Mouse (Mus musculus): ENCODE measurements at regions not wholly inside any gene's neighbourhood (a gene's known extent, or its start where the extent isn't known, plus 50 kb on each side); places are given as distances from the start of the nearest gene placed in this dataset.
"Not testable (repeated sequence)": the region's sequence is repeated elsewhere in the genome, so short reads cannot be mapped to it uniquely, and the experiment has no call there.

DNA sequence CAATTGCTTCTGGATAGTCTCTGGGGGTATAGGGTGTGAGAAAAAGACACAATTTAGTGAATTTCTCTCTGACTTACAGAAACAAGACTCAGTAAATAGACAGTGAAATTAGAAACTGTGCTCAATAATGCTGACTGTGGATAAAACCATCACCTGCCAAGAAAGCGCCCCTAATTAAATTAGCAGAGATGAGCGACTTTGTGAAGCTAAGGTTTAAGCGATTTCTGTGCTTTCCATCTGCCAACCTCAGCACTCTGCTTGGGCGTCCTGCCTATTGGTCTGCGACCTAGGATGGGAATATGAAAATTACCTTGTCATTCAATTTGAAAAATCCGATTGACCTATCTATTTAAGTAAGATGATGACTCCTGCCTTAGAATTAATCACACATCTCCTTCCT lies 570.5 kb downstream of the Lmo7 start:
- DNase-seq (ENCODE audit: low spot score in 2 of 2), result no peak
- intact Hi-C loops (cut with DNase I), result no loop called here

DNA sequence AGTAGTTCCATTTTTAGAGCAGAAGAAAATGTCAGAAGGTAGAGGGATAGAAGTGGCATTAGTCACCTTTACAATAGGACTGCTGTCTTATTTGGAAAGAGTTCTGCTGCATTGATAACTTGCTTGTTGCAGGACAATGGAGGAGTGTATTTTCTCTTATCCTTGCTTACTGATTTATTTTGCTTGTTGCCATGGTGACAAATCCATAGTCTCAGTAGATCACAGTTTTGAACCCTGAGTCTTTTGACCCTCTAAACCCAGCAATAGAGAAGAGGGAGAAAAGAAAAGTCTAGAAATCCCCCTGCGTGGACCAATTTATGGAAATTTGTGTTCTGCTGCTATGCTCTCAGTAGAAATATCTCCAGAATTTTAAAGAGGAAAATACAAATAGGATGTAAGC lies 561.6 kb downstream of the Lmo7 start:
- intact Hi-C loops (cut with DNase I), result no loop called here
- no peak for DNase-seq (ENCODE audit: low spot score in 2 of 2)

DNA sequence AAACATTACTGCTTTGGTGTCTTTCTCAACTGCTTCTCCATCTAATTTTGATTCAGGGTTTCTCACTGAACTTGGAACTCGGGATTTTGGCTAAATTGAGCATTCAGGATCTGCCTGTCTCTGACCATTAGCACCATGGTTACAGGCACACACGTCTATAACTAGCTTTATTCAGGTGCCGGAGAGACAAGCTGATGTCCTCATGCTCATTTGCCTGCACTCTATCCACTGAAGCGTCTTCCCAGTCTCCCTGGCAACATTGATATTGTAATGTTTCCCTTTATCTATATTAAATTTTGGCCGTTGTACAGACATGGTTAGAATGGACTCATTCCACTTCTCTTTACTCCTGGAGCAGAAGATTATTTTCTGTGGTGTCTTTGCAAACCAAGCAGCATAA lies 520.3 kb downstream of the Lmo7 start:
- intact Hi-C loops (cut with DNase I), result no loop called here
- no peak for DNase-seq (ENCODE audit: low spot score in 2 of 2)

DNA sequence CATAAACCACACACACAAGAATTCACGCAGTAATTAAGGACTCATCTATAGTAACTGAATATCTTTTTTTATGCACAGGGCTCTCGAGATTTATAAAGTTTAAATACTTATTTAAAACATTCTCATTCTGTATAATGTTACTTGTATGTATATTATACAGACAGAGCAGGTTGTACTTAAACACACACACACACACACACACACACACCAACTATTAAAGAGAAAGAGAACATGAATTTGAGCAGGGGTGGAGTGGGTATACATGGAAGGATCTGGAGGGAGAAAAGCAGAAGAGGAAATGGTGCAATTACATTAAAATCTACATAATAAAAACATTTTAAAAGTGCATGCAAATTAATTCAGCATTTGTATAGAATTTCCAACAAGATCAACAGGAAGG lies 518.8 kb downstream of the Lmo7 start:
- intact Hi-C loops (cut with DNase I), result no loop called here
- DNase-seq (ENCODE audit: low spot score in 2 of 2), result no peak

DNA sequence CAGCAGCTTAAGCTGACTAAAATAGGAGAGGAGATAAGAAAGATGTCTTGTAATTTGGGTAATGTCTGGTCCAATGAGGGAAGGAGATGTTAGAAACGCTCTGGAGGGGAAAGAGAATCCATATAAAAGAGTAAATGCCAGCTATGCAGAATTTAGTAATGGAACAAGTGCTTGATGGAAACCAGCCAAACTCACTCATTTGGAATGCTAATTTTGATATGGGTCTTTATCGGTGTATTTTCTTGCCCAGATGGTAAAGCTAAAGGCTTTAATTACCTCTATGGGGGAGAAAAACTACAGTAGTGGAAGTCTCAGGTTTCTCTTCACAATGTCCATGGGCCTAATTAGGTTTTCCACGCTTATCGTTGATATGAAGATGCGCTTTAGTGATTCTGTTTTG lies 518.3 kb downstream of the Lmo7 start:
- DNase-seq (ENCODE audit: low spot score in 2 of 2), result no peak
- intact Hi-C loops (cut with DNase I), result no loop called here

DNA sequence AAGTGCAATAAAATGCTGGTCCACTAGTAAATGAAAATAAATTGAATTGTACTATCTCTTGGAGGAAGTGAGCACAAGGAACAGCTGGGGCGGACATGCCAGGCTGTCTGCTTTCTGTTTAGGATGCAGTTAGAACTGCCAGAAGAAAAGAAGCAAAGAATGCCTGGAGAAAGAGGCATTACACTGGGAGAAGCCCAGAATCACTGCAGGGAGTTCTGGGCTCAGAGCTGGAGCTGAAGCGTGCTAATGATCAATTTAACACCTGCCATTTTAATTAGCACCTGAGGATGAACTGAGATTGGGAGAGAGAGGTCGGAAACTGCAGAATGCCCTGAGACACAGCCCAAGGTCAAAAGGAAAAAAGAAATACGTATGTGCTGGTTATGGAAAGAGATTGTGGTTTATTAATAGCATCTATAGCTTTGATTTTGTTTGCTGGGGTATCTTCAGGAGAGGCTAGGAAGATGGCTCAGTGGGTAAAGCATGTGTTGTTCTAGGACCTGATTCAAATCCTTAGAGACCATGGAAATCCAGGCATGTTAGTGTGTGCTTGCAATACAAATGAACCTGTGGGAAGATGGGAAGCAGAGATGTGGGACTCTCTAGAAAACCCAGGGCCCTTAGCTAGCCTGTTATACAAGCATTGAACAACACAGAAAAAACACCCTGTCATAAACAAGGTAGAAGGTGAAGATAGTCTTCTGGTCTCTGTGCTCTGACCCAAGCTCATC lies 514.2 kb downstream of the Lmo7 start:
- no peak for DNase-seq (ENCODE audit: low spot score in 2 of 2)
- intact Hi-C loops (cut with DNase I), result no loop called here

DNA sequence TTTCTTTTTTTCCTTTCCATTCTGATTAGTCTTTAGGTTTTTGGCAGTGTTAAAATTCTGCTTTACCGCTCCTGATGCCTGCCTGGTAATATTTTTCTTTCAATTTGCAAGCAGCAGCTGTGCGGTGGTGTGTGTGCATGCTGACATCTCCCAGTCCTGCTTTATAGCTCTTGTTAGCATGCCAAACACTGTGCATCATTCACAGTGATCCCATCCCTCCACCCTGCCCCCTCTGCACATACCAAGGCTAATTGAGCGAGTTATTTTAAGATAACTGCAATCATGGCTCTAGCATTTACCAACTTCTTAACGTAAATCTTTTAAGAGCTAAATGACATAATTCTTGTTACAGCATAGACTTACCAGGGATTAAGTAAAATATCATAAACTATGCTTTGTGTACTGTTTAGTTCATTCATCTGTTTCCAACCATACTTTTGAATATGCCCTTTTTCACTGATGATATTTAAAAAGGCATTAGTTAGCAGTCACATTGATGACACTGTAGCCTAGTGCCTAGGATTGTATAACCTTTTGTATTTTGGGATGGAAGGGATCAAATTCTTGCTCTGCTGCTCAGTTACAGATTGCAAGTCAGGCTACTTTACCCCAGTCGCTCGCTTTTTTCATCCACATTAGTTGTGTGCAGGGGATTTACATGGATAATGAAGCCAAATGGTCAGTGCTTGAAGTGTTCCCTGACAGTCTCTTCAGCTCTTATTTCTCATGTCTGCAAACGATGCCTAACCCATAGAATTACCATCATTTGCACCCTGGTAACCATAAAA lies 487.0 kb downstream of the Lmo7 start:
- intact Hi-C loops (cut with DNase I), result no loop called here
- peak; percentile 22 to 35 for DNase-seq (ENCODE audit: low spot score in 2 of 2)

DNA sequence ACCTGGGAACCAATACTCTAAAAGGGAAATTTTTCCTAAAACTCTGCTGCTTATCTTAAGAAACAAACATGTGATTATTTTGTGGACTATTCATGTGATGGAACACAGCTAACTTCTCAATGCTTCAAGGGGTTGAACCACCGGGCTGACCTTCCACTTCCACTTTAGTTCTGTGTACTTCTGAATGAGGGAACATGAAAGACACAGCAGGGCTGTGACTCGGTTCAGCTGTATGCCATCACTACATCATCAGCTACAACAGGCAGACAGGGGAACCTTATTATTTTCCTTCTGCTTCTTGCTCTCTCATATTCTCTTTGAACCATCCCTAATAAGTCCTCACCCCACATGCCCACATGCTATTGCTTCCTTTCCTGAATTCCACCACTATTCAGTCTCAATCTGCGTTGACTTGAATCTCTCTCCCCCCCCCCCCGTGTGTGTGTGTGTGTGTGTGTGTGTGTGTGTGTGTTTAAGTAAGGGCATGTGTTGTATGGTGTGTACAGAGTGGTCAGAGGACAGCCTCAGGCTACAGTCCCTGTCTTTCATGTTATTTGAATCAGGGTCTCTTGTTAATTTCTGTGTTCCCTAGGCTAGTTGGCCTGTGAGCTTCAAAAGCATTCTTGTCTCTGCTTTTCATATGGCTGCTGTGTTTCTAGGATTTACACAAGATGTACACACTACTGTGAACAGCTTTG lies 485.7 kb downstream of the Lmo7 start:
- intact Hi-C loops (cut with DNase I), result no loop called here
- DNase-seq (ENCODE audit: low spot score in 2 of 2), result no peak

DNA sequence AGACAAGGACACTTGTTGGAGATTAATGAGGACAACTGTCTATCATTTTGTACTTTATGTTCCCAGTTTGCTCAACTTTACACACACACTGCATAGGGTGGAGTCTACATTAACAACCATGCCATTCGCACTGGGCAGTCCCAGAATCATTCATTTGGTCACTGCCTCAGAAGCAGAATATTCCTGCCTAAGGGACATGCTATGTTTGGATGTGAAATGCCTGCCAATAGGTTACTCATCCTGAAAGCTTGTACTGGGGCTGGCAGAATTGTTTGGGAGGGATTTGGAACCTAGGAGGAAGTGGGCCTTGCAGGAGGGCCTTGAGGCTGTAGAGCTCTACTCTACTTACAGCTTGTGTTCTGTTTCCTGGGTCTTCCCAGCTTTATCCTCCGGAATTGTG lies 482.3 kb downstream of the Lmo7 start:
- no peak for DNase-seq (ENCODE audit: low spot score in 2 of 2)
- intact Hi-C loops (cut with DNase I), result no loop called here

DNA sequence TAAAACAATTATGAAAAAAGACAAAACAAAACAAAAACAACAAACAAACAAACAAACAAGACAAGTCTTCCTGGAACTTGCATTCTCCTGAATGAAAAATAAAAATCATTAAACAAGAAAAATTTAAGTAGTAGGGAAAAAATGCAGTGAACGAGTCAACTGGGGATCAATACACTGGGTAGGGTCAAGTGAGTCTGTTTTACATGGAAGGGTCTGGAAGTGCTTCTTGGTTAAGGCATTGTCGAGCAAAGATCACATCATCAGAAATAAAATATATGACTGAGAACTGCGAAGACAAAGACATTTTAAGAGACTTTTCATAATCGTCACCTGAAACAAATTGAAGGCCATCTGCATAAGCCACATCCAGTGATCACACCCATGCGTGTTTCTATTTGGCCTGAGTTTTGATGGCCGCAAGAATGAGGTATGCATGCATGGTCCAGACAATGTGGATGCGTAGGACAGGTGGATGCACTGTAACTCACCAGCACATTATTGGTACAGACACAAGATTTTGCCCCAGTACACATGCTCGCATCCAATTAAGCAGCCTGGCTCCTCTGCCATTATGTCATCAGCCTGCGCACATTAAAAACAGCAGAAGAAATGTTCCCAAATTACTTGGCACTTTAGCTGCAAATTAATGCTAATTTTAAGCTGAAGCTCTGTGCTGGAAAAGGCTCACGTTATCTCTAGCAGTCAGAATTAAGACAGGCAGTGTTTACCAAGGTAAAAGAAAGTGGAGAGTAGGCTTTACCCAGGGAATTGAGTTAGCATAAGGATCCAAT lies 475.3 kb downstream of the Lmo7 start:
- peak in 1 of 2 experiments; percentile 6 for DNase-seq (ENCODE audit: low spot score in 2 of 2)
- intact Hi-C loops (cut with DNase I), result no loop called here

DNA sequence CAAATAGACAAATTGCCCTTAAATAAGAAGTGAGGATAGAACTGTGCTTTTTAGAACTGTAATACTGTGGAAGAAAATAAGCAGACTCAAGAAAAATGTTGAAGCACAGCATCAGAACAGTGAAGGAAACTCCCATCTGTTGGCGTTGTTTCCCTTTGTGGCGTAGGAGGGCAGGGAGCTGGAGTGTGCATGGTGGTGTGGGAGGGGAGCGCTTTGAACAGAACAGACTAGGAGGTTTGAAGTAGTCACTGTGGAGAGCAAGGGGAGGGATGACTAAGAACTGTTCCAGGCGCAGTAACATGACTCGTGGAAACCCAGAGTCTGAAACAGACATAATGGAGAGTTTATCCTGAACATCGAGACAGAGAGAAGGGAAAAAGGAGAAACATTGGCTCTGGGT lies 469.7 kb downstream of the Lmo7 start:
- DNase-seq (ENCODE audit: low spot score in 2 of 2), result peak; percentile 66 to 69
- intact Hi-C loops (cut with DNase I), result no loop called here

DNA sequence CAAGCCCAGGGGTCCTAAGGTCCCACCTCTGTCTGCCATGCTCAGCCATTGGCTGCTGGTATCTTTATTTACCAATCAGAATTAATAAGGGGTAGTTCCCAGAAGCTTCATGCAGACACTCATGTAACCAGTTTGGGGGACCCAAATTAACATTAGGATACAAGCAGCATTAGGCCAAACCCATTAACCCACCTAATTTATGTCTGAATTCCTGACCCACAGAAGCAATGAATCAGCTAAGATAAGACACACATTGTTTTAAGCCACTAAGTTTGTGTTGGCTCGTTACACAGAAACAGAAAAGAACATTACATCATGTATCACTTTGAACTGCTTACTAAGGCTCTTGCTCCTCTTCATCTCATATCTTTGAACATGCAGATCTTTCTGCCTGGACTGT lies 461.0 kb downstream of the Lmo7 start:
- DNase-seq (ENCODE audit: low spot score in 2 of 2), result no peak
- intact Hi-C loops (cut with DNase I), result no loop called here

DNA sequence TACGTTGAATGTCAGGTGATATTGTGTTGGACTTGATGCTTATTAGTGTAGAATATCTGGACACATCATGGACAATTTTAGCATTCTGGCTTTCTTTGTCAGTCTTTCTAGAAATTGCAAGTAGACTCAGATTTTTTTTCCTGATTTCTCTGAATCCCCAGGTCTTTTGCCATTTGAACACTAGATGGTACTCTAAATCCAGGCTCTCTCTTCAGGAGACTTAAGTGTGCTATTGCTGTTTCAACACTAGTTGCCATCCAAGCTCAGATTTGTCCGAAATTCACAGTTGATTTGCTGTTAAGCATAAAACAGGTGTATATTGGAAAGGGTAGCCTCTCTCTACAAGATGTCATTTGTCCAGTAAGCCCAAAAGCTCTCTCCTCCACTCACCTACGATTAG lies 451.5 kb downstream of the Lmo7 start:
- intact Hi-C loops (cut with DNase I), result loop anchor here (5.0 to 10.0 kb wide), 2 partner anchors 324 to 801 kb away; partner anchors contain the start of gene Kctd12
- DNase-seq (ENCODE audit: low spot score in 2 of 2), result peak; percentile 15 to 39

DNA sequence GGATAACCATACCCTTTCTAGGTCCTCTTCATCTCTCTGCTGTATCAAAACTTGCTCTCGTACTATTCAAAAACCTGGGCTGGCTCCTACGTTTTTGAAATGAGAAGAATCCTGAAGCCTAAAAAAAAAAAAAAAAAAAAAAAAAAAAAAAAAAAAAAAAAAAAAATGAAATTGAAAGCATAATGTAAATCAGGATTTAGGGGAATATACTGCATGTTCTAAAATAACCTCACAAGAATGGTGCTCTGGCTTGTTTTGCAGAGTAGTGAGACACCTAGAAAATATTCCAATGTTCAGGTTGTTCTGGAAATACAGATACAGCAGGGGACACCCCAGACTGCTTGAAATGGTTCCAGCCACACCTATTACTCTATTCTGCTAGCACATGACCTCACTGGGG lies 442.0 kb downstream of the Lmo7 start:
- DNase-seq (ENCODE audit: low spot score in 2 of 2), result no peak
- intact Hi-C loops (cut with DNase I), result no loop called here

DNA sequence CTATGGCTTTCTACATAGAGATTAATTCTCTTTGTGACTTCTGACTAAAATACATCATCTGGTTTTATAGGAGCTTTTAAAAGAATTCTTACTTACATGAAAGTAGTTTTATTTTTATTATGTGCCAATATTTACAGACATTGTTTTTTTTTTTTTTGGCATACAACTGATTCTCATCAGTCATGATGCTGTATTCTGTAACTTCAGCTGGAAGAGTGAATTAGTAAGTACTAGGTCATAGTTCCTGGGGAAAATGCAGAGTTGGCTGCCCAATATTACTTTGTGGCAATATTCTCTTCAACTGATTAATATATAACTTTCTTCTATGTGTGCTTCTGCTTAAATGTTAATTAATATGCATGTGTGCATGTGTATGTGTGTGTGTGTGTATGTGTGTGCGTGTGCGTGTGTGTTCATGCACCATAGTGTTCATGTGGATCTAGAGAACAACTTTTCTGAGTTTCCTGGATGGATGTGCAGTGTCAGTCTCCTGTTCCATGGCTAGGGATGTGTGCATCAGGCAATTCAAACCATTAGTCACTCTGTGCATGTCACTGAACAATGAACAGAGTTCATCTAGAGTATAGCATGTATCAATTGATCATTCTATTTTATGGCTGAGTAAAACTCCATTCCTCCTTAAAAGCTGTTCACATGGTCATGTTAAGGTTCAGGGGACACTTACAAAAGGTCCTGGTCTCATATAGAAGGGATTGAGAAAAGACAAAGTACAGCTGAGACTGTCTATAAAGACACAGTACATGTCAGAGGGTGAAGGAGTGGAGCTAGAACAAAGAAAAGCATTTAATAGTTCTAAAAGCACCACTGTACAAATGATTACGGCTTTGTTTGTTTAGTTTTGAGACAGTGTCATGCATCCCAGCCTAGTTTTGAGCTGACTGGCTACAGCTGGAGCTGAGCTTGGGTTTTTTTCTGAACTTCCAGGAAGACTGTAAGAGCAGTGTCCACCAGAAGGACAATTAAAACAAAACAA lies 431.8 kb downstream of the Lmo7 start:
- DNase-seq (ENCODE audit: low spot score in 2 of 2), result no peak
- intact Hi-C loops (cut with DNase I), result no loop called here

DNA sequence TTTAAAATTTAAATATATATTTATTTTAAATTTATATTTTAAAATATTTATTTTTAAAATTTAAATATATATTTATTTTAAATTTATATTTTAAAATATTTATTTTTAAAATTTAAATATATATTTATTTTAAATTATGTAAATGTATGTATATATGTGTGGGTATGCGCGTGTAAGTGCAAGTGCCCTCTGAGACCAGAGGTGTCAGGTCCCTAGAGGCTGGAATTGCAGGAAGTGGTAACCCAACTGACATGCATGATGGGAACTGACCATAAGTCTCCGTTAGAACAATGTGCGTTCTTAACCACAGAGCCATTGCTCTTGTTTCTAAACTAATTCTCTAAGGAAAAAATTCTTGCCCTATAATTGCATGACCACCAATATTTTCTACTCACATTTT lies 420.7 kb downstream of the Lmo7 start:
- DNase-seq (ENCODE audit: low spot score in 2 of 2); intact Hi-C loops (cut with DNase I): not testable (repeated sequence)

DNA sequence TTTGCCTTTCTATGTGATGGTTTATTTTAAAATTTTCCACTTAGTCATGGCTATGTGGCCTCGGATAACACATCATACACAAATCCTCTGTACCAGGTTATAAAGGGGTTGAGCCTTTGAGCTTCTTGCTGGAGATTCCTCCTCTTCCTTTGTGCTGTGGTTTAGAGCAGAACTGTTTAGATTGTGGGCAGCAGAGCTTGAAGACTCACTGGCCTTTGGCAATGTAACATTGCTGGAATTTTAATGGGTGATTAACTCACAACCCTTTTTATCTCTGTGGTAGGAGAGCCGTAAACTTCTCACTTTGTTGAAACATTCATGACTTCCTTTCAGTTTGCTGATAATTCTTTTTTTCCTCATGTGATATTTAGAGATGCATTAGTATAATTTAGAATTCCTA lies 413.0 kb downstream of the Lmo7 start:
- no peak for DNase-seq (ENCODE audit: low spot score in 2 of 2)
- intact Hi-C loops (cut with DNase I), result no loop called here

DNA sequence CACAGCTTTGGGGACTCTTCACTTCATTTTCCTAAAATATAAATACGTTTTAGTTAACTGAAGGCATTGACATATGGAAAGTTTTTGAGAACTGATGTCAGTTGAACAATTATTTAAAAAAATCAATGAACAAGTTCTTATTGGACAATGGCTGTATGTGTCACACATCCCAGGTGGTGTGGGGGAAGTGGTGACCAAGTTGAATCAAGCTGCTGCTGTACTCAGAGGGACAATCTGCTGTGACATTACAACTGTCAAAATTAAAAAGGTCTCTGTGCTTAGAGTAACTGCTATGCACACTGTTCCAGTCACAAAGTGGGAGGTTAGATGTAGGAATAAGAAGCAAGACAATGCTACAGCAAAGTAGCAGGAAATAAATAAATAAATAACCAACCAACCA lies 409.2 kb downstream of the Lmo7 start:
- DNase-seq (ENCODE audit: low spot score in 2 of 2), result no peak
- intact Hi-C loops (cut with DNase I), result no loop called here

DNA sequence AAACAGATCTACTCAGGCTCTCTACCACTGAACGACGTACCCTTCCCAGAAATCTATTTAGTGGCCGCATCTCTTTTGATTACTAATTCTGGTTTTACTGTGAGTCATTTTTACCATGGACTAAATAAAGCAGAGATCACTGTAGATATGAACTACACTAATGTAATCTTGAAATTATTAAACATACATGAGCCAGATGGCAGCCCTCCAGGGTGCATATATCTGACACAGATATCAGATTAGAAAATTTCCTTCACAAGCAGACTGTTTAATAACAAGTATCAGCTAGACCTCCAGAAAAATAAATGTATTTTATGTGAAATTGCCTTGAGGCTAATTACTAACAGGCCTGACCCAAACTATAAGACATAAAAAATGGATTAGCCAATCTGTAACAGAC lies 388.4 kb downstream of the Lmo7 start:
- DNase-seq (ENCODE audit: low spot score in 2 of 2), result no peak
- intact Hi-C loops (cut with DNase I), result no loop called here
